Mouse (Mus musculus): ENCODE results near the gene Gcnt7.

Gcnt7 gene

DNA sequence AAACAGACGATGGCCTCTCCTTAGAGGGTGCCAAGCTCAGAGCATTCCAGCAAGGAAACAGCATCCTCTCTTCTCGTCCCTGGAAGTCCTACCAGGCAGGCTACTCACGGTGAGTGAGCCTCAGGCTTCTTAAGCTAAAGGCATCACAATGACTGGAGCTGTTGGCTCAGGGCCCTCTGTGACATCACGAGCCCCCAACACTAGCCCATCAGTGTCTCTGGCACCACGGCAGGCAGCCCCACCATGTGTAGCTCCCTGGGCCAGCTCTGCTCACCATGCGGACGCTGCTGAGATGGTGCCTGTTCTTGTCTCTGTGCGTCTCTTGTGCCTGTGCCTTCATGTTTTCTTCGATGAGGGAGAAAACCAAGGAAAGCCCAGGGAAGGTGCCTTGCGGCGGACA lies 13.9 kb upstream of the Gcnt7 start, which contains the start of gene Fam209:
TSS of gene Fam209 (plus strand) at position 203 of the 400 bp plus-strand sequence.
- ChIA-PET CTCF (interaction anchor here in 1 of 4 experiments (1.1 to 1.6 kb wide), 3 partner anchors 9 to 353 kb away, joined by 3 to 4 read pairs (median 3); no protein-coding TSS in a partner anchor), POLR2A (interaction anchor here in 2 of 4 experiments (0.6 to 2.2 kb wide), 8 partner anchors 10 to 102 kb away, joined by 3 to 9 read pairs (median 4); partner anchors contain the start of genes Aurka (in 1 of the 2), Cstf1 (in 1 of the 2) and Rtf2 (in 1 of the 2))

DNA sequence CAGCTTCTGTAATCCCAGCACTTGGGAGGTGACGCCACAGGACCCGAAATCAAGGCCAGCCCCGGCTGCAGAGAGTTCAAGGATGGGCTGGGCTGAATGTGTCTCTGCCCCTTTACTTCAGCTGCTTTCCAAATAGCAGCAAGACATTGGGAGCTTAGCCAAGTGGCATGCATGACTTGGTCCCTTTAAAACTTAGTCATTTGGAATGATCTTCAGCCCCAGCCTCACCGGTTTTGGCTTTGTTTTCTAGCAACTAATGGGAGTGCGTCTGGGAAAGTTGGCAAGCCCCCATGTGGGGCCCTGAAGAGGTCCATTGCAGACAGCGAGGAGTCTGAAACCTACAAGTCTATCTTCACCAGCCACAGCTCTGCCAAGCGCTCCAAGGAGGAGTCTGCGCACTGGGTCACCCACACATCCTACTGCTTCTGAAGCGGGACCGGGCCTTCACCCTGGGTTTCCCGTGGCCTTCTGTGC lies 10.0 kb upstream of the Gcnt7 start:
- ChIA-PET POLR2A (interaction anchor here in 1 of 4 experiments (0.9 to 1.7 kb wide), 2 partner anchors 14 to 29 kb away, joined by 3 to 5 read pairs; no protein-coding TSS in a partner anchor), CTCF (no interaction called here)

DNA sequence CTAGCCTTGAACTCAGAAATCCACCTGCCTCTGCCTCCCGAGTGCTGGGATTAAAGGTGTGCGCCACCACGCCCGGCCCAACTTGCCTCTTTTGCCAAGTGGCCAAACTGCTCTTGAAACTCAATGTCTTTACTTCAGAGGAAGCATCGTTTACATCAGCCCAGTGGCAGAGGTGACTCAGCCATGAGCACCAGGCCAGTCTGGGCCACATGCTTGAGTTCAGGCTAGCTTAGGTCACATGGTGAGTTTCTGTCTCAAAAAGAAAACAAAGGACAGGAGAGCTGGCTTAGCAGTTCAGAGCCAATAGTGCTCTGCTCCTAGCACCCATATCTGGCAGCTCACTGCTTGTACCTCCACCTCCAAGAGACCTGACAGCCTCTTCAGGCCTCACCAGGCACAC lies 8.8 kb upstream of the Gcnt7 start:
- ChIA-PET POLR2A (interaction anchor here in 1 of 4 experiments (1.7 kb wide), 1 partner anchor 28 kb away, joined by 5 read pairs; no protein-coding TSS in a partner anchor), CTCF (interaction anchor here in 1 of 4 experiments (1.5 kb wide), 1 partner anchor 7 kb away, joined by 7 read pairs; no protein-coding TSS in a partner anchor)

DNA sequence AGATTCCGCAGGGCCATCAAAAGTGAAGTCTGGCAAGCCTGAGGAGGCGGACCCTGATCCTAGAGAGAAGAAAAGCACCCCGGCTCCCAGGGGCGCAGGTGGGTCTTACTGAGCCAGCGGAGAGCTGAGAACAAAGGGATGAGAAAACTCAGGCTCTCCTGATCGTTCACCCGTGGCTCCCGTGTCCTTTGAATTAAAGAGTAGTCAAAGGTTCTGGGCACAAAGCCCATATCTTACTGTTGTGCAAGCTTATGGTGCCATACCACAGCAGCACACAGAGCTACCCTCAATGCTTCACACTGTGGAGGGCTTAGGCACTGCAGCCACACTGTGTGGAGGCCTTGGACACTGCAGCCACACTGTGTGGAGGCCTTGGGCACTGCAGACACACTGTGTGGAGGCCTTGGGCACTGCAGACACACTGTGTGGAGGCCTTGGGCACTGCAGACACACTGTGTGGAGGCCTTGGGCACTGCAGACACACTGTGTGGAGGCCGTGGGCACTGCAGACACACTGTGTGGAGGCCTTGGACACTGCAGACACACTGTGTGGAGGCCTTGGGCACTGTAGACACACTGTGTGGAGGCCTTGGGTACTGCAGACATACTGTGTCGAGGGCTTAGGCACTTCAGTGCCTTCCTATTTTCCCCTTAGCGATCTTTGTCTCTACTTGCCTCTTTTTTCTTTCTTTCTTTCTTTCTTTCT lies 8.2 kb upstream of the Gcnt7 start:
- ChIA-PET CTCF (interaction anchor here in 1 of 4 experiments (1.5 kb wide), 1 partner anchor 8 kb away, joined by 7 read pairs; no protein-coding TSS in a partner anchor), POLR2A (interaction anchor here in 2 of 4 experiments (1.3 to 1.7 kb wide), 3 partner anchors 15 to 27 kb away, joined by 3 to 5 read pairs (median 4); no protein-coding TSS in a partner anchor)

DNA sequence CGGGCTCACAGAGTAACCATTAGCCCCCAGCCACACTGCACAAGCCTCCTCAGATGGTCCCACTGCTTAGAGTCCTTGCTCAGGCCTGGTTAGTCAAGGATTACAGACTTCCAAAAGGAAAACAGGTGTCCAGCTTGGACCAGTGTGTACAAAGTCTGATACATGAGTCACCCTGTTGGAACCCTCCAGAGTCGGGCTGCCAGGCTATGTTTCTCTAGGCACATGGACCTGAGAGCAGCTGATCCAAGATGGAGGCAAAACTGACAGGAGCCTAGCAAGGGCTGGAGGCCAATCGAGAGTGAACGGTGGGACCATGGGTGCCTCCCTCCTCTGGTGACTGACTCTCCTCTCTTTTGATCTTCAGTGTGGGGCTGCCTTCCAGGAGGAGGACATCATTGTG lies 4.4 kb upstream of the Gcnt7 start:
- ChIA-PET POLR2A (interaction anchor here in 1 of 4 experiments (3.5 kb wide), 1 partner anchor 10 kb away, joined by 9 read pairs; the partner anchor contains the start of gene Fam209), CTCF (no interaction called here)

DNA sequence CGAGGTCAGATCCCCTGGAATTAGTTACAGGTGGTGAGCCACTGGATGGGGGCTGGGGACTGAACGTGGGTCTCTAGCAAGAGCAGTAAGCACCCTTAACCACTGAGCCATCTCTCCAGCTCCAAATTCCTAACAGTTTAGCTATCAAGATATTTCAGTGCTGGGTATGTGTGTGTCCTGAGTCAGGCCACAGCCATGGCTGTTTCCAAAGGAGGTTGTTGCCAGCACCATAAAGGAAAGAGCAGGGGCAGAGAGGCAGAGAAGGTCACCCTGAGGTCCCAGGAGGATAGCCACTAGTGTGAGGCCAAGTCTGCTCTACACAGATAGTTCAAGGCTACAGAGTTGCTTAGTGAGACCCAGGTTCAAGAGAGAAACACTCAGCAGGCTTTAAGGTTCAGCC lies 2.3 kb upstream of the Gcnt7 start:
- ChIA-PET POLR2A (interaction anchor here in 1 of 4 experiments (0.7 to 3.5 kb wide), 3 partner anchors 13 to 535 kb away, joined by 3 to 9 read pairs (median 4); partner anchors contain the start of gene Fam209), CTCF (interaction anchor here in 1 of 4 experiments (0.7 kb wide), 1 partner anchor 29 kb away, joined by 3 read pairs; no protein-coding TSS in a partner anchor)

DNA sequence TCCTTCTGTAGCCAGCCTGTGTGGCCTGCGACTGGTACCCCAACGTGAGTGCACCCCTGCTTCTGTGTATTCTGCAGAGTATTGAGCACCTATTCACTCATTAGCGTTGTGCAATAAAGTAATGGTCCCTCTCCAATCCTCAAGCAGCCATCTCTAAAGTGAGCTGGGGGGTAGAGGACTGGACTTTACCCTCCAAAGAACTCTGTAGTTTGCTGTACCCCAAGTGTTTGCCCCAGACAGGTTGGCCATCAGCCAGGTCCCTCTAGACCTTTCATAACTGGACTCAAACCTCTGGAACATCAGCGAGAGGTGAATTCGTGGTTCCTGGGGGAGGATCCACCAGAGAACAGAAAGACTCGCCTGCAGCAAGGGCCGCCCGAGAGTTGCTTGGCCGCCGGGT lies 5.9 kb downstream of the Gcnt7 start:
- POLR2A ChIA-PET, result interaction anchor here in 1 of 4 experiments (0.7 to 1.4 kb wide), 3 partner anchors 11 to 81 kb away, joined by 3 to 5 read pairs (median 5); partner anchors contain the start of gene Rtf2
- CTCF ChIA-PET, result interaction anchor here in 1 of 4 experiments (0.5 kb wide), 1 partner anchor 33 kb away, joined by 13 read pairs; no protein-coding TSS in a partner anchor

DNA sequence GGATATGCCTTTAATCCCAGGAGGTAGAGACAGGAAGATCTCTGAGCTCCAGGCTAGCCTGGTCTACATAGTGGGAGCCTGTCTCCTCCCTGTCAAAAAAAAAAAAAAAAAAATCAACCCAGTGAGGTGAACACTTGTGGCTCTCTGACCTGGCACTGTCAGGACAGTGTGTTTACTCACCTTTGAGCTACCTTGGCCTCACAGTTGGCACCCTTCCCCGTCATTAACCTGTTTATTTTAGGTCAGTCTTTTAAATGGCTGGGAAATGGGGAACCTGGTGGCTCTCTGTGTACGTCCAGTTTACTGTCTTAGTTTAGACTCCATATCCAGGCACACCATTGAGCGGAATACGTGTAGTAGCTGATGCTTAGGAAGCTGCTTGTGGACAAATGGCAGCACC lies 6.4 kb downstream of the Gcnt7 start:
- POLR2A ChIA-PET, result interaction anchor here in 2 of 4 experiments (0.7 to 1.4 kb wide), 7 partner anchors 10 to 812 kb away, joined by 3 to 10 read pairs (median 5); partner anchors contain the start of genes Aurka (in 1 of the 2), Cstf1 (in 1 of the 2) and Rtf2 (in 1 of the 2)
- CTCF ChIA-PET, result interaction anchor here (0.5 to 1.6 kb wide), 8 partner anchors 11 to 354 kb away, joined by 3 to 16 read pairs (median 4); partner anchors contain the start of genes Fam209 (in 1 of the 4) and Rtf2 (in 1 of the 4)

DNA sequence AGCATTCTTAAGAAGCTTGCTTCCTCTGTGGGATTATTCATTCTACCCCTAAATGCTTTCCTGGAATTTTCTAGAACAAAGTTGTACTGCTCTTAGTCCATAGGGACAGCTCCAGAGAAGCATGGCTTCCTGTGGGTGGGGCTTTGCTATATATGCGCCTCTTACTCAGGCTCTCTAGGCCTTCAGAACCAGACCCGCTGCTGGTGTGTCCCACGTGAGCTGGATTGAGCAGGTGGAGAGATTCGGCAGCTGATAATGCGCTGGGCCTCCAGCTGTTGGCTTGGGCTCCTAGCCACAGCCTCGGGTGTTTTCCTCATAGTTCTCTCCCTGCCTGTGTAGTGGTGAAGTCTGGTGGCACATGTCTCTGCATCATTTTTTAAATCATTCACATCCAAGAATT lies 7.8 kb downstream of the Gcnt7 start:
- ChIA-PET CTCF (interaction anchor here in 2 of 4 experiments (1.3 to 1.6 kb wide), 2 partner anchors 10 to 229 kb away, joined by 3 to 5 read pairs; partner anchors contain the start of gene Rtf2 (in 1 of the 2)), POLR2A (interaction anchor here in 2 of 4 experiments (0.7 to 1.3 kb wide), 2 partner anchors 30 to 70 kb away, joined by 3 read pairs; no protein-coding TSS in a partner anchor)

DNA sequence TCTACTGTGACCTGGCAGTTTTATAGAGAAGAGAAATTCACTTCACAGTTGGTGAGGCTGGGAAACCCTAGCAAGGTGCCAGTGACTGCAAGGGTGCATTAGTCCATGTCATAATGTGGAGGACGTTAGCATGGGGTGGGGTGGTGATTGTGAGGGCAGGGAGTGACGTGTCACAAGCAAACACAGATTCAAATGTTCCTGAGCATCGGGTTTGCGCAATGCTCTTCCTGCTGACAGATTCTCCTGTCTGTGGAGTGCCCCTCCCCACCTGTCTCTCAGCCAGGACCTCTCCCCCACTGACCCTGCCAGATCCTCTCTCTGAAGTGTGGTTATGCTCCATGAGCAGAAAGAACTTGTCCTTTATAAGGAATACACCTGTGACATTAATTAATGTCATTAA lies 10.1 kb downstream of the Gcnt7 start:
- CTCF ChIA-PET, result no interaction called here
- POLR2A ChIA-PET, result no interaction called here

DNA sequence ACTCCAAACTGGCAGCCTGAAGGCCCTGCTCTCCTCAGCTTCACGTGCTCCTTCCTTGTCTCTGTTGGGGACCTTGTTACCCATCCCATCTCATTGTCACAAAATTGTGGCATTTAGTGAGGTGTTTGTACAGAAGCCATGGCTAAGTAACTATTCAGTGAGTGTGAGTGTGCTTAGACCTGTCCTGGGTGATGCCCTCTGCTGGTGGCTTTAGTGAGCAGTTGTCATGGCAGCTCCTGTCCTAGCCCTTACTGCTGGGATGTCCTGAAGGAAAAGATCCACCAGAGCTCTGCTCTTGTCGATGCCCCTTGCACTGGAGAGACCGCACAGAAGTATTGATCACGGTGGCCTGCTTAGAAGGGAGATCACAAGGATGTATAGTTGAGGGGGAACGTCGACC lies 11.1 kb downstream of the Gcnt7 start:
- ChIA-PET CTCF (interaction anchor here (0.6 to 2.2 kb wide), 7 partner anchors 28 to 226 kb away, joined by 3 to 18 read pairs (median 4); no protein-coding TSS in a partner anchor), POLR2A (interaction anchor here in 3 of 4 experiments (0.6 to 1.1 kb wide), 4 partner anchors 9 to 94 kb away, joined by 3 to 4 read pairs (median 3); no protein-coding TSS in a partner anchor)

DNA sequence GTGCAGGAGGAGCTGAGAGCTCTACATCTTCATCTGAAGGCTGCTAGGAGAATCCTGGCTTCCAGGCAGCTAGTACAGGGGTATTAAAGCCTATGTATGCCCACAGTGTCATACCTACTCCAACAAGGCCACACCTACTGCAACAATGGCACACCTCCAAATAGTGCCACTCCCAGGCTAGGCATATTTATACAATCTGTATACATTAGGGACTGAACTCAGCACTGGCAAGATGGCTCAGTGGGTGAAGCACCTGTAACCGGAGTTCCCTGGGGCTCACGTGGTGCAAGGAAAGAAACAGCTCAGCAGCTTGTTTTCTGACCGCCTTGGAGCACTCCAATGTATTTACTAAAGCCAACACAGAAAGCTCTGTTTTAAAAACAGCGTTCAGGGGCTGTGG lies 12.8 kb downstream of the Gcnt7 start:
- ChIA-PET POLR2A (interaction anchor here in 3 of 4 experiments (0.8 to 1.3 kb wide), 5 partner anchors 9 to 95 kb away, joined by 3 to 4 read pairs (median 3); no protein-coding TSS in a partner anchor), CTCF (interaction anchor here in 1 of 4 experiments (1.0 kb wide), 1 partner anchor 100 kb away, joined by 4 read pairs; the partner anchor contains the start of gene Fam210b)

DNA sequence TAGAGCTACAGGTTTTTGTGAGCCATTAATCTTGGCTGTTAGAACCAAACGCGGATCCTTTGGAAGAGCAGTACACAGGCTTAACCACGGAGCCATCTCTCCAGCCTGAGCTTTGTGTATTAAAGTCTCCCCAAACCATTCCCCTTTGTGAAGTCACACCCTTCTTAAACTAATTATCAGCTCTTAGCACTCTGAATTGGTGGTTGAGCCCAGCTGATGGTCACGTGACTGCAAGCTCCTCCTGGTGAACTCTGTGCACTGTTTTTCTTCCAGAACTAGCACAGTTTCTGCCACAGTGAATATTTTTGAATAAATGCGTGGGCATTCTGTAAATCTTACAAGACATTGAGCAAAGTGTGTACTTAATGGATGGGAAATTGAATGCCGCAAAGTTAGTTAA lies 17.2 kb downstream of the Gcnt7 start:
- POLR2A ChIA-PET, result interaction anchor here (0.6 to 3.6 kb wide), 24 partner anchors 11 to 385 kb away, joined by 3 to 23 read pairs (median 4); partner anchors contain the start of genes Aurka (in 2 of the 4), Cstf1 (in 2 of the 4), Fam210b (in 2 of the 4) and Cass4 (in 1 of the 4)

DNA sequence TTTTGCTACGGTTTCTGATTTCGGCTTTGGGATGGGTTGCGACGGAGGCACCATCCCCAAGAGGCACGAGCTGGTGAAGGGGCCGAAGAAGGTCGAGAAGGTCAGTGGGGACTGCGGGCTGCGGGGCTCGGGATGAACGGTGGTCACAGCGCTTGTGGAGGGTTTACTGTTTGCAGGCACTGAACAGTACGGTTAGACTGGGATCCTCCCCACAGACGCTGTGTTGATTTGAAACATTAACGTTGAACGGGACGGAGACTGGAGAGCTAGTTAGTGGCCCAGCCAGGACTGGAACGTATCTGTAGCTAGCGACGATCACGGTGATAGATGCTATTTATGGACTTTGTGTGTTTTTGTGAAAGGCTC lies 17.8 kb downstream of the Gcnt7 start:
- POLR2A ChIA-PET, result interaction anchor here (0.7 to 3.6 kb wide), 38 partner anchors 11 to 221 kb away, joined by 3 to 23 read pairs (median 4); partner anchors contain the start of genes Aurka (in 3 of the 4), Cstf1 (in 3 of the 4), Fam210b (in 2 of the 4) and Cass4 (in 1 of the 4)
- CTCF ChIA-PET, result interaction anchor here in 2 of 4 experiments (0.7 to 2.2 kb wide), 7 partner anchors 10 to 219 kb away, joined by 3 to 13 read pairs (median 5); partner anchors contain the start of genes Aurka (in 1 of the 2), Cstf1 (in 1 of the 2) and Mc3r (in 1 of the 2)

More for the DNA sequence above, 17.2 kb downstream of the Gcnt7 start:
- CTCF ChIA-PET, result interaction anchor here in 2 of 4 experiments (1.9 to 2.2 kb wide), 3 partner anchors 10 to 63 kb away, joined by 5 to 13 read pairs (median 8); no protein-coding TSS in a partner anchor

DNA sequence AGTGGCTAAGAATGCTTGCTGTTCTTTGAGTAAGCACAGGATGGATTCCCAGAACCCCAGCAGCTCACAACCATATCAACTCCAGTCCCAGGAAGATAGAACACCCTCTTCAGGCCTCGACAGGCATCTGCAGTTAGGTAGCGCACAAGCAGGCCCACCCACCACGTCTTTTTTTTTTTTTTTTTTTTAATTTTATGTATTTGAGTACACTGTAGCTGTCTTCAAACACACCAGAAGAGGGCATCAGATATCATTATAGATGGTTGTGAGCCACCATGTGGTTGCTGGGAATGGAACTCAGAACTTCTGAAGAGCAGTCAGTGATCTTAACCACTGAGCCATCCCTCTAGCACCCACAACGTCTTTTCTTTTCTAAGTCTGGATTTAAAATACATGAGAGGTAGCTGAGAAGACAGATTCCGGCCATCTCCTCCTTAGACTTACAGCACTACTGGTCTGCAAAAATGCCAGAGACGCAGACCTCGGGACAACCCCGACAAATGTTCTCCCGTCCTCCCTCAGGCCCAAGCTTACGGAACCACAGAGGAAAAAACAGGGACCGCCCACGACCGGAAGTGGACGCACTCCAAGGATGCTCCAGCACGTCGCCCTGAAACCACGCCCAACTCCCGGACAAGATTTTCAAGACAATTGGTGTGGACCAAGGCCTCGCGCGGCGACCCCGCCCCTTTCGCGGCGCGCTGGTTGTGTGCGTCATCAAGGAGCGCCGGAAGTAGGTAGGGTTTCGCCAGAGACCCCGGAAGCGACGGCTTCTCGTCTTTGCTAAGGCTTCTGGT lies 18.4 kb downstream of the Gcnt7 start, which contains the start of gene Rtf2:
TSS of gene Rtf2 (plus strand) at position 714 of the 797 bp plus-strand sequence.
- CTCF ChIA-PET, result interaction anchor here (0.6 to 2.2 kb wide), 22 partner anchors 9 to 1392 kb away, joined by 3 to 13 read pairs (median 5); partner anchors contain the start of genes Aurka (in 2 of the 4), Cstf1 (in 2 of the 4) and Mc3r (in 1 of the 4)
- POLR2A ChIA-PET, result interaction anchor here (0.6 to 3.6 kb wide), 55 partner anchors 9 to 349 kb away, joined by 3 to 23 read pairs (median 4); partner anchors contain the start of genes Aurka (in 3 of the 4), Cstf1 (in 3 of the 4), Cass4 (in 1 of the 4) and Fam210b (in 1 of the 4)

DNA sequence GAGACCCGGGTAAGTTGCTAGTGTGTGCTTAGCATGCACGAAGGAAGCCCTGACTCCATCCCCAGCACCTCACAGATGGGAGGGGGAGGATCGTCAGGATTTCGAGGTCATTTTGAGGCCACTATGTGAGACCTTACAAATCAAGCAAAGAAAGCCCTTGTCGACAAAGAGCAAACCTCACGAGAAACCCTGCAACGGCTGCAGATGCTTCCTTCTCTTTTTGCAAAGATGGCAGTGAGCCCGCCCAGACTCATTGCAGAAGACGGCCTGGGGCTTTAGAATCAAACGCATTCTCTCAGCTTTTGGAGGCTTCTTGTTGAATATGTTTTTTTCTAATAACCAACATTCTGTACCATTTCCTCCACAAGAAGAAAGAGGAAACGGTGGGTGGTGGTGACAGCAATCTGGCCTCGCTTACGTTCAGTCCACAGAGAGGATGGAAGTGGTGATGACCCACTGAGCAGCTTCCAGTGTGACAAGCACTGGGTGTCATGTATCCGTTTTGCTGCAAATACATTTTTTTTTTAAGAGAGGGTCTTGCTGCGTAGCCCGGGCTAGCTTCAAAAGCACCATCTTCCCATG lies 20.9 kb downstream of the Gcnt7 start:
- CTCF ChIA-PET, result interaction anchor here in 1 of 4 experiments (0.6 kb wide), 1 partner anchor 12 kb away, joined by 3 read pairs; no protein-coding TSS in a partner anchor
- POLR2A ChIA-PET, result interaction anchor here in 2 of 4 experiments (0.8 to 1.5 kb wide), 2 partner anchors 50 to 59 kb away, joined by 3 read pairs; no protein-coding TSS in a partner anchor

DNA sequence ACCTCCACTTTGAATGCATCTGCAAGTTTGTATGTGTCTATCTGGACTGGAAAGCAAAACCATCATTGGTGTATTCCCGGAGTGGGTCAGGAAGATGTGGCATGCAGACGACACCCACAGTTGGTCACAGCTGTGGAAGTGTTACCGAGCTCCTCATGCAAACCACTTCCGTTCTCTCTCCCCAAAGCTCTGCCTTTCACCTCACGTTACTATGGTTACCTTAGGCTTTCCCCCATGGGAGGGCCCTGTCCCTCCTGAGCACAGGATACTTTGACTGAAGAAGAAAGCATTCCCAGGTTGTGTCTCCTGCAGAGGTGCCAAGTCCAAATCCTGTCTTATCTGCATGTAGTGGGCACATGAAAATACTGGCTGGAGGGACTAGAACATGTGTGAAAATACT lies 24.6 kb downstream of the Gcnt7 start:
- ChIA-PET CTCF (no interaction called here), POLR2A (no interaction called here)

Measured in embryonic stem cell, embryonic (primary cell).